Mouse (Mus musculus) forebrain, embryonic 11.5 days (tissue): ENCODE data around the gene Rnf26. TPM values are rescaled to one million over a fixed set of nuclear protein-coding genes. Genes with fewer than 3 reads are reported as not detected.
A peak's percentile ranks its signal among the peaks of the same experiment; 100 is the strongest.

Experiments
- ATAC-seq: fragments of 200-750 bp; cut with Nextera tagmentation; replicated peaks from 2 replicates; pipeline ENCODE4 v1.8.0; 2017; ENCODE audit warnings: moderate TSS enrichment; ENCODE audit not compliant: low FRiP score
- DNase-seq: peaks from one replicate; pipeline ENCODE4 v3.0.0-alpha.2; 2017; ENCODE audit warnings: low spot score
- H3K27ac ChIP-seq: fragments of 300-500 bp; sonication (generic); 2 replicates; pipeline ENCODE4 v1.5.1; 2014; ENCODE audit warnings: low read depth, low read length
- H3K27me3 ChIP-seq: fragments of 300-500 bp; sonication (generic); 2 replicates; pipeline ENCODE4 v1.6.1; 2014; ENCODE audit warnings: mild to moderate bottlenecking, low read length, mixed read lengths; ENCODE audit not compliant: control insufficient read depth, insufficient read depth
- H3K36me3 ChIP-seq: fragments of 300-500 bp; sonication (generic); 2 replicates; pipeline ENCODE4 v1.6.1; 2014; ENCODE audit warnings: mild to moderate bottlenecking, low read length, moderate library complexity, mixed read lengths; ENCODE audit not compliant: control insufficient read depth, insufficient read depth
- H3K4me1 ChIP-seq: fragments of 300-500 bp; sonication (generic); replicated peaks from 2 replicates; pipeline ENCODE4 v1.6.1; 2014; ENCODE audit warnings: low read length, mixed read lengths; ENCODE audit not compliant: control insufficient read depth, insufficient read depth
- H3K4me2 ChIP-seq: fragments of 300-500 bp; sonication (generic); 2 replicates; pipeline ENCODE4 v1.6.1; 2014; ENCODE audit warnings: low read depth, mild to moderate bottlenecking, low read length, moderate library complexity, mixed read lengths; ENCODE audit not compliant: severe bottlenecking
- H3K4me3 ChIP-seq: fragments of 300-500 bp; sonication (generic); 2 replicates; pipeline ENCODE4 v1.5.1; 2014; ENCODE audit warnings: low read depth, low read length
- H3K9ac ChIP-seq: fragments of 300-500 bp; sonication (generic); 2 replicates; pipeline ENCODE4 v1.6.1; 2014; ENCODE audit warnings: low read length
- H3K9me3 ChIP-seq: fragments of 300-500 bp; sonication (generic); 2 replicates; pipeline ENCODE4 v1.6.1; 2016; ENCODE audit warnings: low read length, mixed read lengths; ENCODE audit not compliant: control insufficient read depth
- WGBS: fragments of 180-500 bp; shearing (Covaris S2); extraction: QIAGEN DNeasy Blood & Tissue Kit; methylation state at CpG from one replicate; pipeline ENCODE4 v1.1.7; 2014; 5-methylcytosine and 5-hydroxymethylcytosine counted together
- polyA plus RNA-seq: library from polyadenylated mRNA; unstranded; fragments of >200 nt; fragmentation: Nextera tagmentation; extraction: Ambion mirVana; gene quantifications from 2 replicates; pipeline ENCODE4 v1.2.1, GENCODE M21; 2014

Rnf26 gene
- 82.3 and 85.2 TPM in 2 replicates for polyA plus RNA-seq

GRCm38 (mm10) chr9:44113105-44113789, at the start of gene Rnf26, which contains the start of gene Gm49380:
Gene Rnf26 (minus strand): TSS chr9:44113517.
Gene Gm49380 (minus strand): TSS chr9:44113500.
- Histone ChIP-seq H3K9me3 (no peaks in the 10 kb centered on the region), H3K4me3 (peak within 1 kb of the TSS; percentile 84), H3K36me3 (no peaks in the 10 kb centered on the region; the same call in 1 of the 2 replicates), H3K4me1 (peaks cover 13% of the 10 kb centered on the region), H3K27me3 (no peaks in the 10 kb centered on the region), H3K4me2 (peak within 1 kb of the TSS; percentile 55), H3K9ac (peak within 1 kb of the TSS; percentile 85), H3K27ac (no peak within 1 kb of the TSS)
- DNase-seq (peak; percentile 95), ATAC-seq (peak; percentile 95)
- under 1% methylated on average over 51 of the region's 51 CpGs for WGBS

GRCm38 (mm10) chr9:44159886-44160285, 46.6 kb upstream of the Rnf26 start:
- Histone ChIP-seq H3K4me1 (no peaks in the 10 kb centered on the region), H3K36me3 (peaks cover 5% of the 10 kb centered on the region)

GRCm38 (mm10) chr9:44147290-44147689, 34.0 kb upstream of the Rnf26 start:
- Histone ChIP-seq H3K4me1 (no peaks in the 10 kb centered on the region), H3K4me2 (no peak overlapping the region), H3K9ac (no peak overlapping the region), H3K36me3 (peaks cover 3% of the 10 kb centered on the region; the same call in 1 of the 2 replicates), H3K4me3 (no peak overlapping the region), H3K27ac (no peak overlapping the region), H3K9me3 (no peaks in the 10 kb centered on the region), H3K27me3 (no peaks in the 10 kb centered on the region)
- no peak for ATAC-seq
- DNase-seq, result no peak
- 63% methylated on average over 3 of the region's 3 CpGs for WGBS

More at GRCm38 (mm10) chr9:44159886-44160285, 46.6 kb upstream of the Rnf26 start:
- no peaks in the 10 kb centered on the region for H3K27me3 ChIP-seq
- no peak overlapping the region for H3K27ac ChIP-seq
- DNase-seq (no peak), ATAC-seq (no peak)
- no peak overlapping the region for H3K9ac ChIP-seq
- H3K4me2 ChIP-seq, result no peak overlapping the region
- H3K9me3 ChIP-seq, result no peaks in the 10 kb centered on the region
- no peak overlapping the region for H3K4me3 ChIP-seq
- 87% methylated on average over 3 of the region's 3 CpGs for WGBS

GRCm38 (mm10) chr9:44144718-44145060, 31.4 kb upstream of the Rnf26 start:
- Histone ChIP-seq H3K36me3 (no peaks in the 10 kb centered on the region), H3K9me3 (no peaks in the 10 kb centered on the region), H3K4me3 (no peak overlapping the region), H3K27ac (no peak overlapping the region), H3K4me2 (no peak overlapping the region), H3K4me1 (no peaks in the 10 kb centered on the region), H3K27me3 (no peaks in the 10 kb centered on the region), H3K9ac (no peak overlapping the region)
- ATAC-seq (no peak), DNase-seq (no peak)

- H3K4me3 ChIP-seq, result no peak overlapping the region
- DNase-seq (no peak), ATAC-seq (no peak)
- H3K36me3 ChIP-seq, result no peaks in the 10 kb centered on the region
- H3K27me3 ChIP-seq, result no peaks in the 10 kb centered on the region
- H3K27ac ChIP-seq, result no peak overlapping the region
- H3K9ac ChIP-seq, result no peak overlapping the region
- no peak overlapping the region for H3K4me2 ChIP-seq
- H3K9me3 ChIP-seq, result no peaks in the 10 kb centered on the region
- 31% methylated on average over 6 of the region's 8 CpGs for WGBS
- H3K4me1 ChIP-seq, result no peaks in the 10 kb centered on the region
Observed at GRCm38 (mm10) chr9:44144023-44144717, 30.9 kb upstream of the Rnf26 start.

GRCm38 (mm10) chr9:44143421-44143820, 30.1 kb upstream of the Rnf26 start:
- DNase-seq, result no peak
- no peaks in the 10 kb centered on the region for H3K36me3 ChIP-seq
- 74% methylated on average over 5 of the region's 5 CpGs for WGBS
- no peak overlapping the region for H3K4me2 ChIP-seq
- H3K4me1 ChIP-seq, result no peaks in the 10 kb centered on the region
- no peak for ATAC-seq
- H3K9ac ChIP-seq, result no peak overlapping the region
- H3K4me3 ChIP-seq, result no peak overlapping the region
- no peaks in the 10 kb centered on the region for H3K27me3 ChIP-seq
- no peaks in the 10 kb centered on the region for H3K9me3 ChIP-seq
- H3K27ac ChIP-seq, result no peak overlapping the region

GRCm38 (mm10) chr9:44141951-44142350, 28.6 kb upstream of the Rnf26 start:
- DNase-seq (no peak), ATAC-seq (no peak)
- H3K27me3 ChIP-seq, result no peaks in the 10 kb centered on the region
- no peak overlapping the region for H3K9ac ChIP-seq
- 63% methylated on average over 5 of the region's 5 CpGs for WGBS
- no peak overlapping the region for H3K4me2 ChIP-seq
- H3K9me3 ChIP-seq, result no peaks in the 10 kb centered on the region
- H3K36me3 ChIP-seq, result no peaks in the 10 kb centered on the region
- H3K4me3 ChIP-seq, result no peak overlapping the region
- H3K27ac ChIP-seq, result no peak overlapping the region
- no peaks in the 10 kb centered on the region for H3K4me1 ChIP-seq

- H3K9ac ChIP-seq, result no peak overlapping the region
- no peak for ATAC-seq
- H3K4me2 ChIP-seq, result no peak overlapping the region
- H3K27me3 ChIP-seq, result peaks cover 22% of the 10 kb centered on the region
- no peak overlapping the region for H3K27ac ChIP-seq
- 85% methylated on average over 4 of the region's 4 CpGs for WGBS
- no peaks in the 10 kb centered on the region for H3K36me3 ChIP-seq
- DNase-seq, result no peak
- H3K9me3 ChIP-seq, result no peaks in the 10 kb centered on the region
- peaks cover 11% of the 10 kb centered on the region for H3K4me1 ChIP-seq
- H3K4me3 ChIP-seq, result no peak overlapping the region
Observed at GRCm38 (mm10) chr9:44137846-44138245, 24.5 kb upstream of the Rnf26 start.
